Mouse (Mus musculus): ENCODE results near the gene Irak3. TPM values are rescaled to one million over a fixed set of nuclear protein-coding genes. Genes with fewer than 3 reads are reported as not detected.
A peak's percentile ranks its signal among the peaks of the same experiment; 100 is the strongest.

The Irak3 gene
- total and polyA plus RNA-seq, 3 experiments: 0.01 to 0.16 TPM; not detected in 1

- TF ChIP-seq CTCF (IDR thresholded peaks at IDR 0.05; ENCODE audit: low read depth, low read length): no peak
- no peak for TF ChIP-seq POLR2AphosphoS5 (IDR thresholded peaks at IDR 0.05; ENCODE audit: insufficient replicate concordance, low read depth, low read length)
- no peak for TF ChIP-seq GATA2 (IDR thresholded peaks at IDR 0.05; ENCODE audit: borderline replicate concordance, low read depth, low read length)
- TF ChIP-seq GATA1 (IDR thresholded peaks at IDR 0.05; ENCODE audit: borderline replicate concordance, low read length): no peak
- no peak for TF ChIP-seq TAL1 (conservative IDR thresholded peaks at IDR 0.05; ENCODE audit: low read depth, low read length)
Observed at GRCm38 (mm10) chr10:120153911-120154310, 48.0 kb downstream of the Irak3 start.

GRCm38 (mm10) chr10:120151672-120152071 is 50.3 kb downstream of the Irak3 start:
- DNase-seq (ENCODE audit: low spot score) (no peak), ATAC-seq (ENCODE audit: extremely low read depth, insufficient number of reproducible peaks, low FRiP score, poor library complexity, severe bottlenecking) (no peak)
- Histone ChIP-seq H3K4me1 (ENCODE audit: insufficient read depth, low read depth, low read length) (no peaks in the 10 kb centered on the region), H3K9me3 (replicated peaks) (no peaks in the 10 kb centered on the region), H3K27me3 (ENCODE audit: insufficient read depth, low read length) (peaks cover 12% of the 10 kb centered on the region), H3K4me3 (ENCODE audit: low read depth, low read length) (no peak overlapping the region), H3K36me3 (replicated peaks) (no peaks in the 10 kb centered on the region)
- TF ChIP-seq CTCF (IDR thresholded peaks at IDR 0.05; ENCODE audit: low read depth, low read length) (no peak), POLR2AphosphoS5 (IDR thresholded peaks at IDR 0.05; ENCODE audit: insufficient replicate concordance, low read depth, low read length) (no peak), GATA2 (IDR thresholded peaks at IDR 0.05; ENCODE audit: borderline replicate concordance, low read depth, low read length) (no peak), TAL1 (conservative IDR thresholded peaks at IDR 0.05; ENCODE audit: low read depth, low read length) (no peak), GATA1 (IDR thresholded peaks at IDR 0.05; ENCODE audit: borderline replicate concordance, low read length) (no peak)

More at GRCm38 (mm10) chr10:120153911-120154310, 48.0 kb downstream of the Irak3 start:
- ATAC-seq (ENCODE audit: extremely low read depth, insufficient number of reproducible peaks, low FRiP score, poor library complexity, severe bottlenecking) (no peak), DNase-seq (ENCODE audit: low spot score) (no peak)
- Histone ChIP-seq H3K4me3 (ENCODE audit: low read depth, low read length) (no peak overlapping the region), H3K36me3 (replicated peaks) (no peaks in the 10 kb centered on the region), H3K4me1 (ENCODE audit: insufficient read depth, low read depth, low read length) (no peaks in the 10 kb centered on the region), H3K9me3 (replicated peaks) (no peaks in the 10 kb centered on the region), H3K27me3 (ENCODE audit: insufficient read depth, low read length) (peaks cover 6% of the 10 kb centered on the region)

DNA sequence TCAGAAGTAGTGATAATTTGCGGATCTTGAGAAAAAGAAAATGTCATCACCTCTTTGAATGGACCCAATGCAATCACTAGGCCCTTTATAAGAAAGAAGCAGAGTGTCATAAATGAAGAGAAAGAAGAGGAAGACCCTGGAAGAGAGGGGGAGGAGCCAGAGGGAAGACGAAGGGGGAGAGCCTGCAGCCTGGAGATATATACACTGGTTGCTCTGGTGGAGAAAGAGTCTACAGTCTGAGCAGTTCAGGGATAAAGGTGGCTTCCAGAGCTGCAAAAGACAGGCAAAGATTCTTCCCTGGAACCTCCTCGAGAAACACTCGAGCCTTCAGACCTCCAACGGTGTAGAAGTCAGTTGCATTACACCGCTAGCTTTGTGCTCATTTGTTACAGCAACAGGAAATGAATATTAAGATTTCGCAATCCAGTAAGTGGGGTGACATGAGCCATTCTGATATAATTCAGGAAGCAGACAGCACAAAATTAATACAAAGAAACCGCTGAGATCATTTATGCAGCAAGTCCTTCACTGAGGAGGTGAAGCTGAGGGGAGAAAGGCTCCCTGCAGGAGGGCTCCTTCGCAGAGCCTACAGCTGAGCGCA is 60.9 kb downstream of the Irak3 start:
- DNase-seq (ENCODE audit: low spot score) (no peak), ATAC-seq (ENCODE audit: extremely low read depth, insufficient number of reproducible peaks, low FRiP score, poor library complexity, severe bottlenecking) (peak; percentile 61)
- Histone ChIP-seq H3K27me3 (ENCODE audit: insufficient read depth, low read length) (peaks cover 8% of the 10 kb centered on the region; the same call in 1 of the 2 replicates), H3K4me1 (ENCODE audit: insufficient read depth, low read depth, low read length) (peaks cover 22% of the 10 kb centered on the region), H3K4me3 (ENCODE audit: low read depth, low read length) (no peak overlapping the region; the same call in 1 of the 2 replicates), H3K36me3 (replicated peaks) (no peaks in the 10 kb centered on the region), H3K9me3 (replicated peaks) (no peaks in the 10 kb centered on the region)
- TF ChIP-seq TAL1 (conservative IDR thresholded peaks at IDR 0.05; ENCODE audit: low read depth, low read length) (no peak), GATA1 (IDR thresholded peaks at IDR 0.05; ENCODE audit: borderline replicate concordance, low read length) (no peak), POLR2AphosphoS5 (IDR thresholded peaks at IDR 0.05; ENCODE audit: insufficient replicate concordance, low read depth, low read length) (no peak), GATA2 (IDR thresholded peaks at IDR 0.05; ENCODE audit: borderline replicate concordance, low read depth, low read length) (no peak), CTCF (IDR thresholded peaks at IDR 0.05; ENCODE audit: low read depth, low read length) (no peak)

DNA sequence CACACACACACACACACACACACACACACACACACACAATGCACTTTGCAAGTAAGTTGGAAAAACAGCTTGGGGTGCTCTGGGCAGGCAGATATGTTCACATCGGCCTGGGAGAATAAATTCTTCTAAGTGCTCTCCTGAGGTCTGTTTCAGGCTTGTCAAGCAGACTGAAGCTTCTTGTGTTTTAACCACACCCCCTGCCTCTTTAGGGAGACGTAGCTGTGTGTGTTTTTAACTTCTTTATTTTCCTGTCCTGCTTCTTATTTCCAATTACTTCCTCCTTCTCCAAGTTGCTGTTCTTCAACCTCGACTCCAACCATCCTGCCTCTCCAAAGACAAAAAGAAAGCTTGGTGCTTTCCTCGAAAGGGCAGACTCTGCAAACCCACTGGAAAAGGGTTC is 61.7 kb downstream of the Irak3 start:
- ATAC-seq (ENCODE audit: extremely low read depth, insufficient number of reproducible peaks, low FRiP score, poor library complexity, severe bottlenecking) (no peak), DNase-seq (ENCODE audit: low spot score) (no peak)
- TF ChIP-seq CTCF (IDR thresholded peaks at IDR 0.05; ENCODE audit: low read depth, low read length): no peak
- no peak for TF ChIP-seq TAL1 (conservative IDR thresholded peaks at IDR 0.05; ENCODE audit: low read depth, low read length)
- TF ChIP-seq GATA2 (IDR thresholded peaks at IDR 0.05; ENCODE audit: borderline replicate concordance, low read depth, low read length): no peak
- no peak for TF ChIP-seq POLR2AphosphoS5 (IDR thresholded peaks at IDR 0.05; ENCODE audit: insufficient replicate concordance, low read depth, low read length)
- no peak for TF ChIP-seq GATA1 (IDR thresholded peaks at IDR 0.05; ENCODE audit: borderline replicate concordance, low read length)
- Histone ChIP-seq H3K4me3 (ENCODE audit: low read depth, low read length) (no peak overlapping the region), H3K4me1 (ENCODE audit: insufficient read depth, low read depth, low read length) (peaks cover 24% of the 10 kb centered on the region), H3K36me3 (replicated peaks) (no peaks in the 10 kb centered on the region), H3K27me3 (ENCODE audit: insufficient read depth, low read length) (0 out of 2 replicates have a peak, but pooled peaks cover 5% of the 10 kb centered on the region), H3K9me3 (replicated peaks) (no peaks in the 10 kb centered on the region)

- H3K9me3 ChIP-seq (replicated peaks): no peaks in the 10 kb centered on the region
- no peaks in the 10 kb centered on the region for H3K36me3 ChIP-seq (replicated peaks)
- no peak for DNase-seq (ENCODE audit: low spot score)
- TF ChIP-seq GATA1 (IDR thresholded peaks at IDR 0.05; ENCODE audit: borderline replicate concordance, low read length) (no peak), GATA2 (IDR thresholded peaks at IDR 0.05; ENCODE audit: borderline replicate concordance, low read depth, low read length) (no peak), CTCF (IDR thresholded peaks at IDR 0.05; ENCODE audit: low read depth, low read length) (no peak), TAL1 (conservative IDR thresholded peaks at IDR 0.05; ENCODE audit: low read depth, low read length) (no peak), POLR2AphosphoS5 (IDR thresholded peaks at IDR 0.05; ENCODE audit: insufficient replicate concordance, low read depth, low read length) (no peak)
- H3K4me3 ChIP-seq (ENCODE audit: low read depth, low read length): no peak overlapping the region
- no peaks in the 10 kb centered on the region for H3K27me3 ChIP-seq (ENCODE audit: insufficient read depth, low read length)
- ATAC-seq (ENCODE audit: extremely low read depth, insufficient number of reproducible peaks, low FRiP score, poor library complexity, severe bottlenecking): no peak
- H3K4me1 ChIP-seq (ENCODE audit: insufficient read depth, low read depth, low read length): peaks cover 30% of the 10 kb centered on the region
Observed at GRCm38 (mm10) chr10:120136020-120136562, 65.8 kb downstream of the Irak3 start.

GRCm38 (mm10) chr10:120133697-120134096 is 68.2 kb downstream of the Irak3 start:
- H3K9me3 ChIP-seq (replicated peaks): no peaks in the 10 kb centered on the region
- TF ChIP-seq GATA2 (IDR thresholded peaks at IDR 0.05; ENCODE audit: borderline replicate concordance, low read depth, low read length) (no peak), POLR2AphosphoS5 (IDR thresholded peaks at IDR 0.05; ENCODE audit: insufficient replicate concordance, low read depth, low read length) (no peak), TAL1 (conservative IDR thresholded peaks at IDR 0.05; ENCODE audit: low read depth, low read length) (no peak), GATA1 (IDR thresholded peaks at IDR 0.05; ENCODE audit: borderline replicate concordance, low read length) (no peak), CTCF (IDR thresholded peaks at IDR 0.05; ENCODE audit: low read depth, low read length) (no peak)
- peaks cover 15% of the 10 kb centered on the region for H3K4me1 ChIP-seq (ENCODE audit: insufficient read depth, low read depth, low read length)
- DNase-seq (ENCODE audit: low spot score): no peak
- H3K4me3 ChIP-seq (ENCODE audit: low read depth, low read length): no peak overlapping the region
- H3K27me3 ChIP-seq (ENCODE audit: insufficient read depth, low read length): no peaks in the 10 kb centered on the region; the same call in 1 of the 2 replicates
- H3K36me3 ChIP-seq (replicated peaks): no peaks in the 10 kb centered on the region
- ATAC-seq (ENCODE audit: extremely low read depth, insufficient number of reproducible peaks, low FRiP score, poor library complexity, severe bottlenecking): no peak
